Mouse (Mus musculus): ENCODE data around the gene Igf2r. TPM values are rescaled to one million over a fixed set of nuclear protein-coding genes. Genes with fewer than 3 reads are reported as not detected.

Gene Igf2r
- total and polyA plus RNA-seq, 3 experiments: 25.6 to 61.8 (median 34.6) TPM

GRCm38 (mm10) chr17:12810103-12810972, 40.9 kb upstream of the Igf2r start:
- TF ChIP-seq ZC3H11A (IDR thresholded peaks at IDR 0.05; ENCODE audit: low read depth, low read length) (peak; percentile 75), JUND (conservative IDR thresholded peaks at IDR 0.05; ENCODE audit: low read depth, low read length) (no peak), USF2 (conservative IDR thresholded peaks at IDR 0.05; ENCODE audit: low read depth, low read length) (no peak), RAD21 (IDR thresholded peaks at IDR 0.05; ENCODE audit: low read depth, low read length) (peak; percentile 93), CHD1 (IDR thresholded peaks at IDR 0.05; ENCODE audit: low read depth, low read length) (no peak), SMC3 (IDR thresholded peaks at IDR 0.05; ENCODE audit: low read depth, low read length) (peak; percentile 91), NRF1 (IDR thresholded peaks at IDR 0.05; ENCODE audit: low read depth, low read length) (no peak), ZNF384 (IDR thresholded peaks at IDR 0.05; ENCODE audit: low read depth, low read length) (peak; percentile 58), CHD2 (IDR thresholded peaks at IDR 0.05; ENCODE audit: low read length) (no peak), CTCF (conservative IDR thresholded peaks at IDR 0.05 in 1 of 2, IDR thresholded peaks at IDR 0.05 in 1 of 2; ENCODE audit: low read depth in 2 of 2, low read length in 2 of 2) (peak; percentile 79 to 90), MEF2A (IDR thresholded peaks at IDR 0.05; ENCODE audit: borderline replicate concordance, low read depth, low read length) (no peak)
- no peak overlapping the region for H3K27ac ChIP-seq (ENCODE audit: insufficient read depth, low read depth)
- DNase-seq (ENCODE audit: extremely low read depth): peak; percentile 66

GRCm38 (mm10) chr17:12808851-12809250, 39.4 kb upstream of the Igf2r start:
- Histone ChIP-seq H3K27me3 (replicated peaks) (no peaks in the 10 kb centered on the region), H3K79me2 (replicated peaks; ENCODE audit: control insufficient read depth, extremely low read depth, insufficient read depth, poor library complexity, severe bottlenecking) (no peaks in the 10 kb centered on the region), H3K4me3 (replicated peaks in 1 of 3; ENCODE audit: low read depth in 2 of 3, low read length in 2 of 3, poor library complexity in 1 of 3) (no peak overlapping the region), H3K27ac (ENCODE audit: insufficient read depth, low read depth) (no peak overlapping the region), H3K36me3 (replicated peaks in 1 of 2; ENCODE audit: control insufficient read depth in 1 of 2, insufficient read depth in 1 of 2, low read length in 1 of 2) (peaks cover 0 to 19% of the 10 kb centered on the region in 2 experiments), H3K4me1 (ENCODE audit: control insufficient read depth in 1 of 2, insufficient read depth in 2 of 2) (peaks cover 0 to 6% of the 10 kb centered on the region in 2 experiments; a peak in 1 of 4 replicates), H3K9me3 (replicated peaks; ENCODE audit: low read length) (peaks cover 11% of the 10 kb centered on the region), H3K4me2 (ENCODE audit: insufficient read depth, low read depth, poor library complexity, severe bottlenecking) (no peak overlapping the region), H3K9ac (ENCODE audit: insufficient read depth, low read depth) (no peak overlapping the region)
- dilution Hi-C loops (cut with MboI; ENCODE audit: extremely low pct_ligation_motif_present, extremely low pct_unique_long_range_greater_than_20kb, low sequenced_read_pairs): no loop called here
- in situ Hi-C loops (cut with MboI; ENCODE audit: low pct_ligation_motif_present, low pct_unique_long_range_greater_than_20kb, low sequenced_read_pairs): loop anchor here (5.0 kb wide), 1 partner anchor 87 kb away; no protein-coding TSS in a partner anchor
- DNase-seq (ENCODE audit: extremely low read depth): no peak
- no peak for TF ChIP-seq NELFE (IDR thresholded peaks at IDR 0.05; ENCODE audit: low read depth, low read length)
- TF ChIP-seq RAD21 (IDR thresholded peaks at IDR 0.05; ENCODE audit: low read depth, low read length): no peak
- TF ChIP-seq ZMIZ1 (IDR thresholded peaks at IDR 0.05; ENCODE audit: low read depth, low read length): no peak
- TF ChIP-seq UBTF (IDR thresholded peaks at IDR 0.05; ENCODE audit: low read depth, low read length): no peak
- no peak for TF ChIP-seq RCOR1 (conservative IDR thresholded peaks at IDR 0.05; ENCODE audit: low read depth, low read length)
- TF ChIP-seq EP300 (IDR thresholded peaks at IDR 0.05; ENCODE audit: low read length): no peak
- no peak for TF ChIP-seq ZKSCAN1 (IDR thresholded peaks at IDR 0.05; ENCODE audit: borderline replicate concordance, low read depth, low read length)
- no peak for TF ChIP-seq MYC (IDR thresholded peaks at IDR 0.05; ENCODE audit: low read depth, low read length)
- TF ChIP-seq CTCF (conservative IDR thresholded peaks at IDR 0.05 in 1 of 2, IDR thresholded peaks at IDR 0.05 in 1 of 2; ENCODE audit: low read depth in 2 of 2, low read length in 2 of 2): no peak
- no peak for TF ChIP-seq SIN3A (IDR thresholded peaks at IDR 0.05; ENCODE audit: low read length)
- no peak for TF ChIP-seq MEF2A (IDR thresholded peaks at IDR 0.05; ENCODE audit: borderline replicate concordance, low read depth, low read length)

More at GRCm38 (mm10) chr17:12810103-12810972, 40.9 kb upstream of the Igf2r start:
- Histone ChIP-seq H3K9me3 (replicated peaks; ENCODE audit: low read length) (peaks cover 17% of the 10 kb centered on the region), H3K4me3 (replicated peaks in 1 of 3; ENCODE audit: low read depth in 2 of 3, low read length in 2 of 3, poor library complexity in 1 of 3) (no peak overlapping the region), H3K79me2 (replicated peaks; ENCODE audit: control insufficient read depth, extremely low read depth, insufficient read depth, poor library complexity, severe bottlenecking) (no peaks in the 10 kb centered on the region), H3K27me3 (replicated peaks) (no peaks in the 10 kb centered on the region), H3K9ac (ENCODE audit: insufficient read depth, low read depth) (no peak overlapping the region), H3K4me1 (ENCODE audit: control insufficient read depth in 1 of 2, insufficient read depth in 2 of 2) (peaks cover 0 to under 1% of the 10 kb centered on the region in 2 experiments; a peak in 1 of 4 replicates), H3K36me3 (replicated peaks in 1 of 2; ENCODE audit: control insufficient read depth in 1 of 2, insufficient read depth in 1 of 2, low read length in 1 of 2) (peaks cover 5 to 28% of the 10 kb centered on the region in 2 experiments), H3K4me2 (ENCODE audit: insufficient read depth, low read depth, poor library complexity, severe bottlenecking) (no peak overlapping the region)
- in situ Hi-C loops (cut with MboI; ENCODE audit: low pct_ligation_motif_present, low pct_unique_long_range_greater_than_20kb, low sequenced_read_pairs) (loop anchor here (10.0 kb wide), 1 partner anchor 276 kb away; no protein-coding TSS in a partner anchor), dilution Hi-C loops (cut with MboI; ENCODE audit: extremely low pct_ligation_motif_present, extremely low pct_unique_long_range_greater_than_20kb, low sequenced_read_pairs) (no loop called here)
